Mouse (Mus musculus): ENCODE data around the gene Klhl29.
"Not testable (repeated sequence)": the region's sequence is repeated elsewhere in the genome, so short reads cannot be mapped to it uniquely, and the experiment has no call there.

Klhl29 gene

DNA sequence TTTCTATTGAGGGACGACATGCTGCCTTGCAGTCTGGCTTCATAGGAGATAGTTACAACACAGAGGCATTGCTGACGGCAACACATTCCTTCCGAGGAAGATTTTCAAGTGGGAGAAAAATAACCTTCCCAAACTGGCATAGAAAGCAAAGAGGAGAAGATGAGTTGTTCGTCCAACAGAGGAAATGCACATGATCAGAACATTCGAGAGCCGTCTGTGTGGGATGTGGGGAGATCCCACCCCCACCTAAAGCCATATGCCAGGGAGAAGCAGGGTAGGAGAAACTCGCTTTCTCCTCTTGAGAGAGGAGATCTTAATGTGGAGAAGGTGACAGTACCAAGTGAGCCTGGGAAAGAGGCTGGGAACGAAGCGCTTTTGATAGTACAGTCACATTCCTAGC lies 22.1 kb downstream of the Klhl29 start:
- DNase-seq = no peak

DNA sequence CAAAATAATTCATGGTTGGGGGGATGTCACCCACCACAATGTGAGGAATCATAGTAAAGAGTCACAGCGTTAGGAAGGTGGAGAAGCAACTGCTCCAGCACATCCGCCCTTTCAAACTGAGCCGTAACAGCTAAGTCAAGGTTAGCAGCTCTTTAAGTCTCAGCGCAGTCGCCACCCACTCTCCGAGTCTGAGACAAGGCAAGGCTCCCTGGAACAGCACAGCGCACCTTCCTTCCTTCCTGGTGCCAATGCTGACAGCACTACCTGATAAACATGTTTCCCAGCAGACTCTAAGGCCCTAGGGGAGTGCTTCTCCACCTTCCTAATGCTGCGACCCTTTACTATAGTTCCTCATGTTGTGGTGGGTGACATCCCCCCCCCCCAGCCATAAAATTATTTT lies 22.7 kb downstream of the Klhl29 start:
- no peak for DNase-seq

DNA sequence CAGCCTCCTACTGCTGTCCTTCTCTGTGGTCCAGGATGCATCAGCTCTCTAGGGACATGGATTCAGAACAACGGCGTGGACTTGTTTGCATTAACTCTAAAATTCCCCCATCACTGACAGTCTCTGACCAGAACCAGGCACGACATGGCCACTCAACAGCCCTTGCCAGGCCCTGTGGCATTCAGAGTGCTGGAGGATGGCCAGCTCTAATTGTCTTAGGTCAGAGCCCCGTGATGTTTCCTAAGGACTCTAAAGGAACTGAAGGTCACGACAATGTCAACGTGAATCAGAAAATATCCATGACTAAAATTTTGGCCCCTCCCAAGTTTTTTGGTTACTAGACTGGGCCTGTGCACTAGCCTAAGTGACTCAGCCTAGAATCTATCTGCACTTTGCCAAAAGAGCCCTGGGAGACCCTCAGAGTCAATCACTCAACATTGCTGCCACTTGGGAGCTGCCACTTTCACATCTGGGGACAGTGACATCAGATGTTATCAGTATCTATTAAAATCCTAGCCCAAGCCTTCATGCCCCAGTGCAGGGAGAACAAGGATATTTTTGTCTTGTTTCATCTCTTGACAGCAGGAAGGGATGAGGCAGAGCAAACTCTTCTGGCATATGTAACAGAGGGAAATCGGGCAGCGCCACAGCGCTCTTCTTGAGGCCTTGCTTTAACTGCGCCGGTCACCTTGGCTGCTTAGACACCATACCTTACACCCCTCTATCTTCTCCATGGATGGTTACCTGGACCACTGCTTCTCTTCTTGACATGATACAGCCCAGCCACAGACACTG lies 24.8 kb downstream of the Klhl29 start:
- no peak for DNase-seq

DNA sequence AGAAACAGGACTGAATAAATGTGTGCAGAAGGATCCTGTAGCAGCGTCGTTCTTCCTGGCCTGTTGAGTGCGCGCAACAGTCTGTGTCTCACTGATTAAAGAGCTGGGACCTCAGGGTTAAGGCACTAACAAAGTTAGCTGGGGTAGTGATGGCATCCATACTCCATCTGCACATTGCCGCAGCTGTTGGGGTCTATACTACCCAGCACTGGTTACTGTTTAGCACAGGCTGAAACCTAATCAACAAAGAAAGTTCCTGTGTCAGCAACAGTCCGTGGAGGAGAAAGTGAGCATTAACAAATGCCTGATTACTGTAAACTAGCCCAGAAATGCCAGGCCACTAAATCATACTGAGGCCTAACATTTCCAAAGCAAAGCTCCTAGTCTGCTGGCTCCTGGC lies 30.4 kb downstream of the Klhl29 start:
- DNase-seq = no peak

DNA sequence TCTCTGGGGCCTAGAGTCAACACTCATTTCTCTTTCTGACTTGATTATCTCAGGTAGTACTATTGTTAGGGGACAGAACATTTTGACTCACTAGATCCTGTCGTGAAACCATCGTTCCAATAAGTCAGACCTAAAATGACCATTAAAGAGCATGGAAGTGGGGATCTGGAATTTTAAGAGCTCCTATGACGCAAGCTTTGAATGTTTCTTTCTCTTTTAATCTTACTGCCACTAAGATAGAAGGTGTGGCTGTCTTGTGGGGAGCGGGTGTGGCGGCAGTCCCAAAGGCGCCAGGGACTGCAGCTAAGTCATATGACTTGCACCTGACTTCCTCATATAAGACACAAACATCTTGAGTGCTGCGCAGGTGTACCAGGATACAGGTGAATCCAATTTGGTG lies 31.0 kb downstream of the Klhl29 start:
- DNase-seq = not testable (repeated sequence)

DNA sequence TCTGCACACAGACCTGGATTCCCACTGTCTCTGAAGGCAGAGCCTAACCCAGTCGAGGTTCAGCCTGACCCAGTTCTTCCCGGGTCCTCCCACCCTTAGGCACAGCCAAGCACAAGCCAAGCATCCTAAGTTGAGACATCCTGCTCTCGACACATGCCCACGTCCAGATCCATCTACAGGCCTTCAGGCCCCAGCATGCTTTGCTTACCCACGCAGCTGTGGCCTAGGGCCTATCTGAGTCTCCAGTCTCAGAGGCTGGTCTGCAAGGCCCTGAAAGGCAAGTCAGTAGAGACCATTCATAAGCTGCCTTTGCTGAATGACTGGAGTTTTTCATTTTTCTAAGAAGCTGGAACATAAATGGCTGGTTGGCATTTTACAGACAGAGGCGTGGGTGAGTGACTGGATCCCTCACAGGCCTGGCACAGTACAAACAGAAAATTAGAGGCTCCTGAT lies 35.3 kb downstream of the Klhl29 start:
- DNase-seq = no peak

DNA sequence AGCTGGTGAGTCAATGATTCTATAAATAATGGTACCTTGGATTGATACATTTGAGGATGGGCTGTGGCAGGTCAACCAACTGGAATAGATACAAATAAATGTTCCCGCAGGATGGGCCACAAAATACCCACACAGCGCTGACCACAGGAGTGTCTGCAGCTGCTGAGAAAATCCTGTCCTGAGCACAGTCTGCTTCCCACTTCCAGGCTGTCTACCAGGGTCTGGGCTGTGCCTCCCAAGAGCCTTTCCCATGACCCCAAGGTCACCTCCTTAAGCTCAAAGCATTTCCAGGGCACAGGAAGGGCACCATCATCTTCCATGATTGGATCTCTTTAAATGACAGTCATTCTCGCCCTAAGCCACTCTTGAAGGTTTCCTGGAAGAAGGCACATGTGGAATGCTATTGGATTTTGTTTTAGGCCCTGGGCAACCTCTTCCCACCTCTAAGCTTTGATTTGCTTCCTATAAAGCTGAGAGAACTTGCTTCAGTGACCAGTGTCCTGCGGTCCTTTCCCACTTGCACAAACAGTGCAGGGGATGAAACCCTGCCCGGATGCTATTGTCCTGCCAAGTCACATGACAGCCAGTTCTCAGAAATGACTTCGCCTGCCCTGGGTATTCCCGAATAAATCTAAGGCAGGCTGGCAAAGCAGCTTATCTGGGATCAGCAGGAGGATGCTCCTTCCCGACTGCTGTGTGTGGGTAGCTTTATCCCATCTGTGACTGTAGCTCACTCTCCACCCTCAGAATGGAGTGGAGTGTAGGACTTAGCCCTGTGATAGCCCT lies 38.4 kb downstream of the Klhl29 start:
- DNase-seq = peak in 1 of 2 experiments; percentile 30

DNA sequence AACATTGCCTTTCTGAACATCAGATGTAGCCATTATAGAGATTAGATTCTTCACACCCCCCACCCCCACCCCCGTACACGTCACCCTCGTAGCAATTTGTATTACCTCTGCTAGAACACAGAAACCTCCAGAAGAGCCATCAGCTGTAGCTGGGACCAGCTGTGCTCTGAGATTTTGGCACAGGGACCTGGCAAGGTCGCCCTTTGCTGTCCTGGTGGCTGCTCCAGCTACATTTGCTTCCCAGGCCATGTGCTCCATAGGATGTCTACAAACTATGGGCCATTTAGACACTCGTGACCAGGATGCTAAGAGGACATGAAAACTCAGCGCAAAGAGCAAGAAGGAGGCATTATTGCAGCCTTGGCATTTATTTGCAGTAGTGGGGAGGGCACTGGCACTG lies 39.2 kb downstream of the Klhl29 start:
- DNase-seq = no peak

DNA sequence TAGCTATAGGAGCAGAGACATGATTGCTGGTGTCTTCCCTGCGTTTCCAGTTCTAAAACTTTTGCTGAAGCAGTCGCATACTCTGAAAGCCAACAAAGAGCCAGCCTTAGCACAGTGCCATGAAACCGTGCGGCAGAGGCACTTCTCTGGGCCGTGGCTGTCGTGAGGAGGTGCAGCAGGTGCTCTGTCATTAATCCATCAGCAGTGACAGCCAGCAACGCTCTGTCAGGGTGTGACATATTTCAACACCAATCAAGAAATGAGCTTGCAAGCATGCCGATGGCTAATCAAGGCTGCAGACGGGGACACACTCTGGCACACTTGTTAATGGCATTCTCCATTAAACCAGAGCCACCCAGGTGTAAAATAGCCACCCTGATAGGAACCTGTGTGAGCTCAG lies 40.5 kb downstream of the Klhl29 start:
- no peak for DNase-seq

DNA sequence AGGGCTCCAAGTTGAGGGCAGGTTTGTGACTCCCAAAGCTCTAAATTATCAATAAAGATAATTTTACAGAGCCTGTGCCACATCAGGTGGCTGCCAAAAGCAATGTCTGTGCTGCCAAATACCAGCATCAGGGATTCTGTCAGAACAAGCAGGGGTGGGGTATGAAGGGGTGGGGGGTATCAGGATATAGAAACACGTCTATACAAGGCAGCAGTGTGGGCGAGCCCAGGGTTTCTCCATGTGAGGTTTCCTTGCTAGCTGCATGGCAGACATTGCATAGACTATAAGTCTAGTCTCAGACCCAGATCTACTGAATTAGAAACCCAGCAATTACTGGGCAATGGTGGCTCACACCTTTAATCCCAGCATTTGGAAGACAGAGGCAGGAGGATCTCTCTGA lies 41.3 kb downstream of the Klhl29 start:
- no peak for DNase-seq

DNA sequence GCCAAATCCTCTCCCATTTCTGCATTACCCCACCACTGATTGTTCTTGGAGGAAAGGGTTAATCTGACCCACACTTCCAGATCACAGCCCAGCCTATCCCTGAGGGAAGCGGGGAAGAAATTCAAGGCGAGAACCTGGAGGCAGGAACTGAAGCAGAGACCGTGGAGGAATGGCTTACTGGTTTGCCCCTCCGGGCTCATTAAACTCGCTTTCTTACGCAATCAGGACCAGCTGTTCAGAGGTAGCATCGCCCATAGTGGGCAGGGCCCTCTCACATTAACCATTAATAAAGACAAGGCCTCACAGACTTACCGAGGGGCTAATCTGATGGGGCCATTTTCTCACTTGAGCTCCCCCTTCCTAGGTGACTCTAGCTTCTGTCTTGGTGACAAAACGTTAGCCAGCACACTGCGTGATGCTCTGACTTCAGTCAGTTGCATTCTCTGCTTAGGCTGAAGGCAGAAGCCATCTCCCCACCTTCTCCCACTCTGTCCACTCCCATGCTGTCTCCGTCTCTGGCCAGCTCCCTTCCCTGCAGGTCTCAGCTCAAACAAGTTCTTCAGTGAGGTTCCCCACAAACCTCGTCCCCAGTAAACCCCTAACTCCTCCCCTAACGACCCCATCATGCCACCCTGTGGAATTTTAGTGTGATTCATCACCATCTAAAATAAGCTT lies 43.5 kb downstream of the Klhl29 start:
- DNase-seq = peak; percentile 36 to 75

DNA sequence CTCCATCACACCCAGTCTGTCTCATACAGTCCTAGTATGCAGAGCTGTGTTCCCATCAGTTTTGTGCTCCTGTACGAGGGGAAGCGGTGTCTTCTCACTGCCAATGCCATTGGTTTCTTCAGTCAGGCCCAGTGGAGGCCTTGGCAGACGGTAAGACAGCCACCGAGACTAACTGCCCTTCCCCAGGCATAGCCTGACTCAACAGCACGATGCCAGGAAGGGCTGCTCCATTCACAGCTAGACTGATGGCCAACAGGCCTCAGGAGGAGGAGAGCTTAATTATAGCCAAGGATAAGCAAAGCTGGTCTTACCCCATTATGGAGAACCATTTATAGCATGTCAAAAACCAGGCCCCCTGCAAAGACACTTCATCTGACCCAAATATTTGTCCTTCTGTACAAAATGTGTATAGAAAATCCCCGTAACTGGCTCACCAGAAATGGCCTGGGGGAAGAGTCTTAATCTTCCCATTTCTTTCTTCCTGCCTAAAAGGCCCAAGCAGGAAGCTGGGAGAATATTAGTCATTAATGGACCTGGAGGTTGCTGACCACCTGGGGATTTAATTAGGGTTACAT lies 44.9 kb downstream of the Klhl29 start:
- no peak for DNase-seq

DNA sequence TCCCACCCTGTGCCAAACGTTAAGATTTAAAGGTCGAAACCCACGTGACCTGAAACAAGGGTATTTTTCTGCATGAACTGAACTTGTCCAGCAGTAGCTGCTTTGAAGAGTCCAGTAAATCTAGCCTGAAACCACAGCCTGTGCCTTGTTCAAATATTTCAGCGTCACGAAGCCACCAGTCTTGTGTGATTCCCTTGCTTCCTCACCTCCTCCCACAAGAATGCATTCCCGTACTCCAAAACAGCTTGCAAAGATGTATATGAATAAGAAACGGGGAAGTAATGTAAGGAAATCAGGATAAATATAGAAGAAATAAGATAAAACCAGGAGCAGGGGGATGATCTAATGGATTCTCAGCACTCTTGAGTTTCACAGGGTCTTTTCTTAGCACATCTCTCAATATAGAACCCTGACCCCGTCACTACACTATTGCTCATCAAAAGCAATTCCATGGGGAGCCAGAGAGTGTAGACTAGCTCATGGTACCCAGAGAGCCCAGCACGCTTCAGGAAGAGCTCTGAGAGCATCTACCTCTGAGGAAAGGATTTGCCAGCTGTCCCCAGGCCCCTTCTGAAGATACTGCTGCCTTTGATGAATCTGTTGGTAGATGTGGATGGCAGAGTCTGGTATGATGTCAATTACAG lies 52.9 kb downstream of the Klhl29 start:
- no peak for DNase-seq

DNA sequence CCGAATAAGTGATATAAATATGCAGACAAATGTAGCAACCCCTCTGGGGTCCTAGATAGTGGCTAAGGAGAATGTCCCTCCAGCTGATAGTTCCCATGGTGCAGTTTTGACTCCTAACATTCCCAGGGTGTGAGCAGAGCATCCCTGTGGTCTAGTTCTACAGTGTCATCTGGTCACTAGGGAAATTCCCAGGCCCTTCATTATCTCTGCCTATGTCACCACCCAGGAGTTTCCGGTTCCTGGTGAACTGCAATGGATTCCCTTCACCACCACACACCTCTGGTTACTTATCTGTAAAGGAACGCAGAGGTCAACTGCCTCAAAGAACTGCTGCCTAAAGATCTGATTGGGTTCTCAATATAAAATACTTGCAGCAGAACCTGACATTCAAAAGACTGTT lies 54.5 kb downstream of the Klhl29 start:
- DNase-seq = no peak

DNA sequence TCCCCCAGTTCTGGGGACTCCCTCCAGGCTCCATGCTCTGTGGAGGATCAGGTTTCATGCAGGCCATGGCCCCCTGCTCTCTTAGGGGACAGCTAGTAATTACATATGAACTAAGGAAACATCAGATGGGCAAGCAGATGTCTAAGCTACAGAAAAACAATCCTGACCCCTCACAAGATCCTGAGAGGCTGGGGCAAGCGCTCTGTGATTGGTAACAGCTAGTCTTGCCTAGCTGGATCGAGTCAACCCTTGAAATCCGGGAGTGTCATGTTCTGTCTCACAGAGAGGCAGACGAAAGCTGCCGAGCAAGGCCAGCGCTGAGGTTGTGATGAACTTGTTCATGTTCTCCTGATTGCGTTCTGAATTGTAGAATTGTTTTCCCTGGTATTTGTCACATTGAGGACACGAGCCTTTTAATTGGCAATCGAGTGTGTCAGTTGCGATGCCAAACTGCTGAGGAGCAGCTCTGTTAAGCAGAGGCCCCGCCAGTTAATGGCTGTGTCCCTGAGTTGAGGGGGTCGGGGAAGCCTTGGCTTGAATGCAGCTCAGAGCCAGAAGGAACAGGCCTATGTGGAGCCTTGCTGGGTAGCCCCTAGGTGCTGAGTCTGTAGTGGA lies 56.0 kb downstream of the Klhl29 start:
- no peak for DNase-seq

DNA sequence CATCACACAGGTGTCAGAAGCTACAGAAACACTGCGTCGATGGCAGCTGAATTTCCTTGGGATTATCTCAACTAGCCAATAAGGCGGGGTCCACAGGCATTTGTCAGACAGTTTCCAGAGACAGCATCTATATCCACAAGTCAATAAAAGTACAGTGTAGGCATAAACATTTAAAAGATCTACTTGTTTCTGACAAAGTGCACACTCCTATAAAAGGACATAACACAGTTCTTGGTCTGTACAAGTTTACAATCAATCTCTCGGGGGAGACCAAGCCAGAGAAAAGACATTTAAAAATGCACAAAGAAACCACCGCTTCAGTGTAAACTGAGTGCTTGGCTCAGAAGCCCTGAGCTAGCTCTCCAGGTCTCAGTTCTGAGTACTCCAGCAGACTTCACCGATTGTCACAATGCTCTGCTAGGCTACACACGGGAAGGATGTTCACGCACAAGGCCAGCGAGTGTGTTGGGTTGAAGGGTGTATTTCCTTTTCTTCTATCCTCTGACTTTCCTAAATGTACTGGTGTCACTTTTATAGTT lies 59.4 kb downstream of the Klhl29 start:
- DNase-seq = no peak

DNA sequence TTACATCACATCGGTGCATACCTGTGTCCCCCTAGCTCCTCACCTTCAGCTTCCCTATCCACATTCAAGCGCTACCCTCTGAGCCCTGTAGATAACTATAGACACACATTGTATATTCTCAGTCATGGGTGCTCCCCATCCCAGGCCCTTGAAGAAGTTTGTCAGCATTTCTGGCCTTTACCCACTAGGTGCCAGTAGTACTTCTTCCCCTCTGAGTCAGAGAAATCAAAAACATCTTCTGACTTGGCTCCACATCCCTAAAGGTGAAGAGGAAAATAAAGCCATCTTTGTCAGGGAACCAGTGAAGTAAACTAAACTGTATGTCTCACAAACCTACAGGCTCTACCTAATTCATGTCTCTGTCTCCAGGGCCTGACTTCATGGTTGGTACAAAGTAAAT lies 67.6 kb downstream of the Klhl29 start:
- DNase-seq = no peak

DNA sequence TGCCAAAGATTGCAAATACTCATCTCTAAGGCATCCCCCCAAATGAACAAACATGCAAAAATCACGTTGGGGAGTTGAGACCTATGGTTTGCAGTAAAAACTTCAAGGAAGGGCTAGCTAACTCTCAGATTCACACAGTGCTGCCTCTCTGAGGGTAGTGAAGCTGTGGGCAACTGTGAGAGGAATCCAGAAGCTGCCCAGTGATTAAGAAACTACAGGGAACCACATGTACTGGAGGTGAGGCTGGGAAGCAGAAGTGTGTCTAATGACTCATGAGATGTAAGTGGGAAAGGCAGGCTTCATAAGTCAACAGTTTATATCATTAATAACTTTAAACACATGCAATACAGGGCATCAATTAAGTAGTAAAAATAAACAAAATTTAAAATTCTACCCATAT lies 70.0 kb downstream of the Klhl29 start:
- DNase-seq = no peak

DNA sequence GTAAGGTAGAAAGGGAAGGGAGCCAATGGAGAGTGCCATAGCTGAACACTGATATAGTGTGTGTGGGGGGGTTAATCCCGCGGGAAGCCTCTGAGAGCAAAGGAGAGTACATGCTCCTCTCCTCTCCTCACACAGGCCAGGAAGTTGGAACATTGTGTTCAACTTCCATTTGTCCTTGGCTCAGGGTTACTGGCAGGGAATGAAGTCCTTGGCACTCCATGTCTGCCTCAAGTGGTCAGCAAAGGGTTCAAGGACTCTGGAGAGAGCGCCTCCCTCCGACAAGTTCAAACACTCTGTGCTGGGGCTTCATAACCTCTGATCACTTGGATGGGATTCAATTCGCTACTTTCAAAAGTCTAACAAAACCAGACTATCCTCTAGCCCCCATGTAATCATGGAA lies 71.6 kb downstream of the Klhl29 start:
- no peak for DNase-seq

DNA sequence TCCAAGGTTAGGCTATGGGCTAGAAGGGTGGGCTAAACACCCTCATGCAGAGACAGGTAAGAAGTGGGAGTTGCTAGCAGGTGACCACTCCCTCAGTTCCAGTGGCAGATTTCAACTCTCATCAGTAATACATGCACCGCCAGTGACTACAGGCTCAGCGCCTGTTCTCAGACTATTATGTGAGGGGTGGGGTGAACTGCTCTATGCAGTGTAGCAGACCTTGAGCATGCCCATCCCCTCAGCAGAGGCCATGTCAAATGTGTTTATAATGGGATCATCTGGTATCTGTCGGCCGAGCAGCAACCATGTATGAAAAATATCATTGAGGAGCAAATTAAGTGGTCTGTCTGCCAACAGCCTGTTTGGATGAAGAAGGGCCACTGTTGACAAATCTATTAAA lies 72.4 kb downstream of the Klhl29 start:
- no peak for DNase-seq

DNA sequence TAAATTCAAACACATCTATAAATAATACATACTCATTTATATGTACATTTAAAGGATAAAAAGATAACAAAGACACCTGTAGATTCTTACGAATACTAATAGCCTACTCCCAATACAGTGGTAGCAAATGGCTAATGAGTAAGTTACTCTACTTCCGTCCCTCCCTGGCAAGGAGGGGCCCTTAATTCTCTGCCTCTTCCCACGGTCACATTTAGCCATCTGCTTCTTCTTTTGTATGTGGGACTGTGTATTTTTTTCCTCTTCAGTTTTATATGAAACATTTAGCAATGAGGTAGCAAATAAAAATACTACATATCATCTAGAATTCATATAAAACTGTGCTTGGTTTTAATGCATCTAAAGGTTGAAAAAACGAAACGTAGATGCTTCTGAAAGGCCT lies 73.6 kb downstream of the Klhl29 start:
- no peak for DNase-seq

DNA sequence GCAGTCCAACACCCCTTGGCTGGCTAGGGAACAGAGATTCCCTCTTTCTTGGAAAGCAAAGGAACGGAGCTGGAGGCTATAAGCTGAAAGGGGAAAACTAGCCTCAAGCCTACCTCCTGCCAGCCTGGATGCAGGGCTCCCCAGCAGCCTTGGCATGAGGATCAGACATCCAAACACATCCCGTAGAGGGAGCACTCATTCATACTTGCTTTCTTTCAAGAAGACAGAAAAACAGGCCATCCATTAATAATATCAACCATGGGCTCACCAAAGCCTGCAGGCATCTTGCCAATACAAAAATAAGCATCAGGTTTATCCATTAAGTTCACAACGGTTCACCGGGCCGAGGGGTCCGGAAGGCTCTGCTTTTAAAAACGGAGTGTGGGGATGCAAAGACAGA lies 79.1 kb downstream of the Klhl29 start:
- no peak for DNase-seq

Measured in kidney, postnatal 25 days (tissue).